Mouse (Mus musculus) MEL (cell line): Measurements from ENCODE around the gene Alox5. TPM values are rescaled to one million over a fixed set of nuclear protein-coding genes. Genes with fewer than 3 reads are reported as not detected.

Experiments used
- DNase-seq: peaks from one replicate; pipeline ENCODE4 v3.0.0; 2011; ENCODE audit warnings: low read depth, low spot score
- H3K27ac ChIP-seq: 2 replicates; pipeline ENCODE4 v1.5.1; 2012; ENCODE audit warnings: low read depth, mild to moderate bottlenecking, control low read depth, low read length, moderate library complexity; ENCODE audit not compliant: control insufficient read depth
- H3K27me3 ChIP-seq, 2 experiments: fragments of 150-350 bp in 1 of 2; sonication (generic) in 1 of 2; 2 replicates each; pipeline ENCODE4 v1.6.1; 2012; ENCODE audit warnings: low read length in 2 of 2, mild to moderate bottlenecking in 2 of 2, improper control_type of control experiment in 1 of 2, moderate library complexity in 1 of 2; ENCODE audit not compliant: insufficient read depth in 2 of 2, control insufficient read depth in 1 of 2
- H3K36me3 ChIP-seq, 2 experiments: 2 replicates each; pipeline ENCODE4 v1.6.1; 2012 to 2014; ENCODE audit warnings: low read length in 2 of 2, improper control_type of control experiment in 1 of 2, inconsistent platforms in 1 of 2, mild to moderate bottlenecking in 1 of 2; ENCODE audit not compliant: insufficient read depth in 2 of 2, control insufficient read depth in 1 of 2
- H3K4me1 ChIP-seq, 2 experiments: fragments of 150-350 bp in 1 of 2; sonication (generic) in 1 of 2; 2 replicates each; pipeline ENCODE4 v1.6.1; 2012; ENCODE audit warnings: low read length in 2 of 2, improper control_type of control experiment in 1 of 2, mild to moderate bottlenecking in 1 of 2; ENCODE audit not compliant: insufficient read depth in 2 of 2, control insufficient read depth in 1 of 2
- H3K4me3 ChIP-seq, 2 experiments: fragments of 150-350 bp in 1 of 2; sonication (generic) in 1 of 2; 2 replicates each; pipeline ENCODE4 v1.5.1; 2012; ENCODE audit warnings: low read depth in 2 of 2, low read length in 2 of 2, mild to moderate bottlenecking in 2 of 2, moderate library complexity in 2 of 2, control low read depth in 1 of 2, improper control_type of control experiment in 1 of 2; ENCODE audit not compliant: control insufficient read depth in 1 of 2, insufficient read depth in 1 of 2
- H3K79me2 ChIP-seq: 2 replicates; pipeline ENCODE4 v1.6.1; 2012; ENCODE audit warnings: mild to moderate bottlenecking, low read length, moderate library complexity; ENCODE audit not compliant: control insufficient read depth, poor library complexity, insufficient read depth
- H3K9ac ChIP-seq: 2 replicates; pipeline ENCODE4 v1.6.1; 2012; ENCODE audit warnings: low read depth, mild to moderate bottlenecking, control low read depth, low read length, moderate library complexity; ENCODE audit not compliant: control insufficient read depth, poor library complexity, severe bottlenecking
- H3K9me3 ChIP-seq: fragments of 150-350 bp; sonication (generic); replicated peaks from 2 replicates; pipeline ENCODE4 v1.6.1; 2012; ENCODE audit warnings: mild to moderate bottlenecking, low read length, improper control_type of control experiment, moderate library complexity; ENCODE audit not compliant: insufficient read depth
- BHLHE40 ChIP-seq: IDR thresholded peaks from 2 replicates; pipeline ENCODE4 v1.6.1; 2012; ENCODE audit warnings: low read depth, mild to moderate bottlenecking, inconsistent platforms, low read length, improper control_type of control experiment, borderline replicate concordance
- CHD1 ChIP-seq: IDR thresholded peaks from 2 replicates; pipeline ENCODE4 v1.6.1; 2012; ENCODE audit warnings: low read depth, mild to moderate bottlenecking, inconsistent platforms, low read length, improper control_type of control experiment
- CTCF ChIP-seq, 3 experiments: IDR thresholded peaks in 2 of 3; conservative IDR thresholded peaks in 1 of 3; 2 replicates each; pipeline ENCODE4 v1.5.1; 2011 to 2012; ENCODE audit warnings: low read length in 3 of 3, low read depth in 2 of 3, mild to moderate bottlenecking in 2 of 3, improper control_type of control experiment in 1 of 3, inconsistent platforms in 1 of 3, mixed read lengths in 1 of 3, moderate library complexity in 1 of 3; ENCODE audit not compliant: control insufficient read depth in 1 of 3, insufficient read depth in 1 of 3, poor library complexity in 1 of 3, severe bottlenecking in 1 of 3
- ELF1 ChIP-seq: IDR thresholded peaks from 2 replicates; pipeline ENCODE4 v1.6.1; 2014; ENCODE audit warnings: low read depth, mild to moderate bottlenecking, inconsistent platforms, low read length, improper control_type of control experiment, moderate library complexity
- EP300 ChIP-seq, 2 experiments: IDR thresholded peaks; 2 replicates each; pipeline ENCODE4 v1.6.1; 2011; ENCODE audit warnings: improper control_type of control experiment in 2 of 2, low read length in 2 of 2, low read depth in 1 of 2, mild to moderate bottlenecking in 1 of 2
- ETS1 ChIP-seq: IDR thresholded peaks from 2 replicates; pipeline ENCODE4 v1.6.1; 2012; ENCODE audit warnings: low read depth, mild to moderate bottlenecking, inconsistent platforms, low read length, improper control_type of control experiment, moderate library complexity
- GATA1 ChIP-seq: IDR thresholded peaks from 2 replicates; pipeline ENCODE4 v1.6.1; 2011; ENCODE audit warnings: low read depth, low read length, improper control_type of control experiment
- HCFC1 ChIP-seq: IDR thresholded peaks from 2 replicates; pipeline ENCODE4 v1.6.1; 2012; ENCODE audit warnings: low read depth, mild to moderate bottlenecking, inconsistent platforms, low read length, improper control_type of control experiment, moderate library complexity
- MAFK ChIP-seq: IDR thresholded peaks from 2 replicates; pipeline ENCODE4 v1.6.1; 2011; ENCODE audit warnings: low read depth, mild to moderate bottlenecking, low read length, improper control_type of control experiment, borderline replicate concordance
- MAX ChIP-seq: IDR thresholded peaks from 2 replicates; pipeline ENCODE4 v1.6.1; 2011; ENCODE audit warnings: low read length, improper control_type of control experiment
- MXI1 ChIP-seq: IDR thresholded peaks from 2 replicates; pipeline ENCODE4 v1.6.1; 2011; ENCODE audit warnings: mild to moderate bottlenecking, low read depth, low read length, improper control_type of control experiment
- MYB ChIP-seq: IDR thresholded peaks from 2 replicates; pipeline ENCODE4 v1.6.1; 2011; ENCODE audit warnings: mild to moderate bottlenecking, low read depth, low read length, improper control_type of control experiment
- NRF1 ChIP-seq: IDR thresholded peaks from 2 replicates; pipeline ENCODE4 v1.6.1; 2014; ENCODE audit warnings: low read depth, mild to moderate bottlenecking, inconsistent platforms, low read length, improper control_type of control experiment, moderate library complexity; ENCODE audit not compliant: poor library complexity, insufficient read depth, severe bottlenecking
- POLR2A ChIP-seq, 2 experiments: IDR thresholded peaks; 2 replicates each; pipeline ENCODE4 v1.6.1; 2011 to 2012; ENCODE audit warnings: low read length in 2 of 2, mild to moderate bottlenecking in 2 of 2, control low read depth in 1 of 2, improper control_type of control experiment in 1 of 2, low read depth in 1 of 2, moderate library complexity in 1 of 2; ENCODE audit not compliant: control insufficient read depth in 1 of 2, insufficient read depth in 1 of 2, poor library complexity in 1 of 2
- POLR2AphosphoS2 ChIP-seq: IDR thresholded peaks from 2 replicates; pipeline ENCODE4 v1.6.1; 2011; ENCODE audit warnings: low read length, improper control_type of control experiment
- POLR2AphosphoS5 ChIP-seq: IDR thresholded peaks from 2 replicates; pipeline ENCODE4 v1.6.1; 2012; ENCODE audit warnings: low read depth, borderline replicate concordance, mild to moderate bottlenecking, inconsistent platforms, low read length, moderate library complexity, mixed read lengths
- SIN3A ChIP-seq: IDR thresholded peaks from 2 replicates; pipeline ENCODE4 v1.6.1; 2012; ENCODE audit warnings: low read length, improper control_type of control experiment, inconsistent platforms
- SMC3 ChIP-seq: IDR thresholded peaks from 2 replicates; pipeline ENCODE4 v1.6.1; 2011; ENCODE audit warnings: low read depth, low read length, improper control_type of control experiment
- TBP ChIP-seq: IDR thresholded peaks from 2 replicates; pipeline ENCODE4 v1.8.0; 2011; ENCODE audit warnings: low read depth, low read length, improper control_type of control experiment
- TCF12 ChIP-seq: IDR thresholded peaks from 2 replicates; pipeline ENCODE4 v1.6.1; 2014; ENCODE audit warnings: low read depth, mild to moderate bottlenecking, inconsistent platforms, low read length, improper control_type of control experiment, moderate library complexity
- USF1 ChIP-seq: IDR thresholded peaks from 2 replicates; pipeline ENCODE4 v1.6.1; 2014; ENCODE audit warnings: low read depth, mild to moderate bottlenecking, inconsistent platforms, low read length, improper control_type of control experiment, moderate library complexity
- ZC3H11A ChIP-seq: IDR thresholded peaks from 2 replicates; pipeline ENCODE4 v1.6.1; 2012; ENCODE audit warnings: low read depth, mild to moderate bottlenecking, inconsistent platforms, low read length, improper control_type of control experiment
- ZMIZ1 ChIP-seq: IDR thresholded peaks from 2 replicates; pipeline ENCODE4 v1.6.1; 2012; ENCODE audit warnings: low read depth, mild to moderate bottlenecking, inconsistent platforms, low read length, improper control_type of control experiment, moderate library complexity
- ZNF384 ChIP-seq: IDR thresholded peaks from 2 replicates; pipeline ENCODE4 v1.6.1; 2012; ENCODE audit warnings: low read depth, mild to moderate bottlenecking, inconsistent platforms, low read length, improper control_type of control experiment
- polyA plus RNA-seq, 2 experiments: library from polyadenylated mRNA; stranded (reverse) in 1 of 2; unstranded in 1 of 2; fragments of >175 nt in 1 of 2; fragments of >200 nt in 1 of 2; gene quantifications; 2 replicates each; pipeline versions ENCODE4 v1.2.1 to v1.2.4; 2012; ENCODE audit warnings: low replicate concordance in 2 of 2, low read depth in 1 of 2; ENCODE audit not compliant: insufficient read length in 2 of 2, insufficient read depth in 1 of 2, missing spikeins in 1 of 2
- total RNA-seq: library from RNA; depleted of rRNA; stranded (reverse); fragments of 300-350 nt; gene quantifications from 2 replicates; pipeline ENCODE4 v1.2.3, GENCODE M21; 2012

Gene Alox5
- total and polyA plus RNA-seq, 3 experiments = 1.1 to 5.7 TPM; not detected in 1

GRCm38 (mm10) chr6:116389481-116389880, 71.5 kb downstream of the Alox5 start:
- peak; percentile 26 for DNase-seq
- Histone ChIP-seq H3K27ac (no peak overlapping the region), H3K9me3 (no peaks in the 10 kb centered on the region), H3K4me1 (peaks cover 6 to 16% of the 10 kb centered on the region in 2 experiments), H3K27me3 (no peaks in the 10 kb centered on the region), H3K79me2 (no peaks in the 10 kb centered on the region), H3K4me3 (no peak overlapping the region), H3K9ac (no peak overlapping the region), H3K36me3 (peaks cover 0 to 17% of the 10 kb centered on the region in 2 experiments; a peak in 2 of 4 replicates)
- TF ChIP-seq POLR2AphosphoS5 (no peak), ZNF384 (peak; percentile 92), ETS1 (peak; percentile 33; the same call in 1 of the 2 replicates), MYB (no peak), EP300 (IDR thresholded peaks at IDR 0.05; ENCODE audit: low read depth in 1 of 2, low read length in 2 of 2) (peak; percentile 43 to 57; a peak in 3 of 4 replicates), GATA1 (0 out of 2 replicates have a peak, but pooled peaks have one; percentile 22), SIN3A (peak; percentile 38; the same call in 1 of the 2 replicates), USF1 (no peak), TCF12 (peak; percentile 42; the same call in 1 of the 2 replicates), MAX (no peak)

GRCm38 (mm10) chr6:116388068-116388467, 72.9 kb downstream of the Alox5 start:
- Histone ChIP-seq H3K27me3 (no peaks in the 10 kb centered on the region), H3K4me3 (no peak overlapping the region), H3K36me3 (peaks cover 0 to 16% of the 10 kb centered on the region in 2 experiments; a peak in 3 of 4 replicates), H3K9me3 (no peaks in the 10 kb centered on the region), H3K9ac (no peak overlapping the region), H3K4me1 (peaks cover 3 to 15% of the 10 kb centered on the region in 2 experiments; a peak in 3 of 4 replicates)
- DNase-seq = no peak
- no peak for TF ChIP-seq EP300 (IDR thresholded peaks at IDR 0.05; ENCODE audit: low read depth in 1 of 2, low read length in 2 of 2)
- TF ChIP-seq POLR2A (IDR thresholded peaks at IDR 0.05; ENCODE audit: control insufficient read depth in 1 of 2, insufficient read depth in 1 of 2, low read depth in 1 of 2, low read length in 2 of 2, poor library complexity in 1 of 2) = no peak
- no peak for TF ChIP-seq HCFC1
- TF ChIP-seq ELF1 = no peak
- no peak for TF ChIP-seq MXI1
- TF ChIP-seq CTCF (IDR thresholded peaks at IDR 0.05 in 2 of 3, conservative IDR thresholded peaks at IDR 0.05 in 1 of 3; ENCODE audit: control insufficient read depth in 1 of 3, insufficient read depth in 1 of 3, low read depth in 2 of 3, low read length in 3 of 3, poor library complexity in 1 of 3, severe bottlenecking in 1 of 3) = no peak
- no peak for TF ChIP-seq BHLHE40
- no peak for TF ChIP-seq NRF1
- no peak for TF ChIP-seq POLR2AphosphoS2
- no peak for TF ChIP-seq POLR2AphosphoS5
- no peak for TF ChIP-seq CHD1
- TF ChIP-seq ETS1 = no peak
- no peak for TF ChIP-seq ZC3H11A
- no peak for TF ChIP-seq ZMIZ1
- no peak for TF ChIP-seq TBP
- no peak for TF ChIP-seq SMC3
- TF ChIP-seq GATA1 = no peak
- TF ChIP-seq MAFK = no peak
- no peak for TF ChIP-seq ZNF384
- TF ChIP-seq, all 39 proteins: peak for 0
- no peak overlapping the region for H3K27ac ChIP-seq
- H3K79me2 ChIP-seq = no peaks in the 10 kb centered on the region
